Mouse (Mus musculus): ENCODE results near the gene Serpinb1b. TPM values are rescaled to one million over a fixed set of nuclear protein-coding genes. Genes with fewer than 3 reads are reported as not detected.
"Not testable (repeated sequence)": the region's sequence is repeated elsewhere in the genome, so short reads cannot be mapped to it uniquely, and the experiment has no call there.

The Serpinb1b gene
- polyA plus RNA-seq (2012; rRNA removed): 0.19 and 0.94 TPM in 2 replicates

DNA sequence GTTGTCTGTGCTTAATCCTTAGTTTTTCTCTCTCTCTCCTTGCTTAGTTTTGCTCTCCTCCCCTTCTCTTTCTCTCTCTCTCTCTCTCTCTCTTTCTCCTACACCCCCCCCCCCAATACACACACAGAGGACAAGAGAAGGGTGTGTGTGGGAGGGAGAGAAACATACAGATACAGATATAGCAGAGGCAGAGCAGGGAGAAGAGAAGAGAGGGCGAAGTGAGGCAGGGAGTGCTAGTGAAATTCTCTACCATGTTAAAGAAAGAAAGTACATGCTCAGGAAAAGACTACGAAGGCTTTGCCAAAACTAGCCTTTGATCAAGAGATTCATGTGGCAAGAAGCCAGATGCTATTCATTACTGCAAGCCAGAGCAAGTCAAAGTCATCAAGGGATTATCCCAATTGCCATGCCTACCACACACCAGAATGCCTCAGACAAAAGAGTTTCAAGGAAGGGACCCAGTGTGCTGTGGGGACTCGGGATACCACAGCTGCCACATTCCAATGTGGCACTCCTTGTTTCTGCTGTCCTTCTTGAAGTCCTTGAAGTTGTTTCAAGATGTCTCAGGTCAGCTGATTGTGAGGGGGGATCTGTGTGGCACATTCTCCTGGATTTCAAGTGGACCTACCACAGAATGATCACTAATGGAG, at the start of gene Serpinb1b:
TSS of gene Serpinb1b (plus strand) at position 520 of the 650 bp plus-strand sequence.
- no peak for DNase-seq (ENCODE audit: low read depth)

DNA sequence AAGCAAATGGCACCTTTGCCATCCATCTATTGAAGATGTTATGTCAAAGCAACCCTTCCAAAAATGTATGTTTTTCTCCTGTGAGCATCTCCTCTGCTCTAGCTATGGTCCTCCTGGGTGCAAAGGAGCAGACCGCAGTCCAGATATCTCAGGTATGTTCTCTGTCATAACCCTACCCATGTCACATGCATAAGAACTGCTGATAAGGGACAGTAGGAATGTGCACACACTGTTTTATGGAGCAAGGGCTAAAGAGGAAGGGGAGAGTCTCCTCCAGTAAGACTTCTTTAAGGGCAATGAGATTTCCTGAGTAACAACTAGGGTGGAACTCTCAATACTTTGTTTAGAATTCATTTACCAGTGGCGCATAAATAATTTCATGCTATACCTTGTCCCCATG, 48.9 kb upstream of the Serpinb1b start:
- not testable (repeated sequence) for DNase-seq (ENCODE audit: low read depth)

DNA sequence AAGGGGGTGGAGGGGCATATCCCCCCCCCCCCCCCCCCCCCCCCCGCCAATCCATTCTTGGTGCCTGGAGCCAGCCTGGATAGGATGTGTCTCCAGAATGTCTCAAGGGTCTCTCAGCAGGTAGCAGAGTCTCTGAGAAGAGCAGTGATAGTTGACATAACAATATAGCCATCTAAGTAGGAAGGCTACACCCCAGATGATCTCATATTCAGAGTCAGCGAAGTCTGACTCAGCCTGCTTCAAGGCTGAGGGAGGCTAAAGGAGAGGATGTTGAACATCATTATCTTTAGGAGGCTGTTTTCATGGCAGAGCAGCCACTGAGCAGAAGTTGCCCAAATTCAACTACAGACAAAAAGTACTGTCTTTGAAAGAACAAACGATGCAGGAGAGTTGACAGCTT, 48.1 kb upstream of the Serpinb1b start:
- DNase-seq (ENCODE audit: low read depth): no peak

DNA sequence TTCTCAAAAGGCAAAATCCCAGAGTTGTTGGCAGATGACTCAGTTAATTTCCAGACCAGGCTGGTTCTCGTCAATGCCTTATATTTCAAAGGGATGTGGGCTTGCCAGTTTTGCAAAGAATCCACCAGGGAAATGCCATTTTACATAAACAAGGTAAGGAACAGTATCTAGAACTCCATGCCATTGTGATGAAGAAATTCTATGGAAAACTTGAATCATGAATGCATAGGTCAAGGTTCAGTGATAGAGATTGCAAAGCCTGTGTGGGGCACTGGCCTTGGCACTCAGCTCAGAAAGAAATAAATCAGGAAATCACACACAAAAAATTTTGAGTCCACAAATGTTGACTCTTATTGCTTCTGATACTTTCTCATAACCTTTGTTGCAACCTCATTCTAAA, 42.9 kb upstream of the Serpinb1b start:
- DNase-seq (ENCODE audit: low read depth): no peak

DNA sequence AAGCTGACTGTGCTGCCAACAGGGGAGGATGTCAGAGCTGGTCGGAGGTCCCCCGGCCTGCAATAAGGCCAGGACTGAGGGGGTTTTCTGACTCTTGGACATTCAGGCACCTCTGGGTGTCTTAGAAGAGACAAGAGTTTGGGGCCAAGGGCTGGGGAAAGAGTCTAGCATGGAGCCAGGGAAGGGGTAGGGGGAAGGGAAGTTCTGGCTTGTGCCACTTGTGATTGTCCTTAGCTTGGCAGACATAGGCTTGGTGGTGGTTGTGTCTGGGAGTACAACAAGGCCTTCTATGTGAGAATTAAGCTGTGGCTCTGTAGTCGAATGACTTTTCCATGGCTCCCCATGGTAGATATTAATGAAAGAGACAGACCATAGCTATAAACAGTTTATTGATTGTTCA, 34.8 kb upstream of the Serpinb1b start:
- DNase-seq (ENCODE audit: low read depth): no peak

DNA sequence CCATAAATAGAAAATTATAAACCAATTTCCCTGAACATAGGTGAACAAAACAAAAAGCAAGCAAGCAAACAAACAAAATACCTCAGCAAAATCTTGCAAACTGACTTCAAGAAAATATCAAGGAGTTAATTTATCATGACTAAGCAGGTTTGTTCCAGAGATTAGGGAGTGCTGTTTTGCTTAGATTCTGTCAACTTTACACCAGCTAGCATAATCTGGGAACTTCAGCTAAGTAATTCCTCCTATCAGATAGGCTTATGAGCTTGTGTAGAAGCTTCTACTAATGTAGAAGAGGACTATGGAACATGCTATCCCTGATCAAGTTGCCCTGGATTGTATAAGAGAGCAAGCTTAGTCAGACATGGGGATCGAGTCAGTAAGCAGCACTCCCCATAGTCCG, 31.1 kb upstream of the Serpinb1b start:
- no peak for DNase-seq (ENCODE audit: low read depth)

DNA sequence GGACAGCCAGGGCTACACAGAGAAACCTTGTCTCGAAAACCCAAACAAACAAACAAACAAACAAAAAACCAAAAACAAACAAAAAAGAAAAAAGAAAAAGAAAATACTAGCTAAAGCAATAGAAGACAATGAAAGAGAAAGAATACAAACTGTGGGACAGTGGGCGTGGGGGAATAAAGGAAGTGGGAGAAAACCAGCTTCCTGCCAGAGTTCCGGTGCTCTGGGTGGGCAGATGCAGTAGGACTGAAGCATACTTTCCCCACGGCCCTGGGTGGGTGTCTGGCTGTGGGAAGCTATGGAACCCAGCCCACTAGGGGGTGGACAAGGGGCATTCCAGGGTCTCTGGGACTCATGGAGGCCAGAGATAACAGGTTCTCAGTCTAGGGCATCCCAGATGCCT, 30.2 kb upstream of the Serpinb1b start:
- no peak for DNase-seq (ENCODE audit: low read depth)

DNA sequence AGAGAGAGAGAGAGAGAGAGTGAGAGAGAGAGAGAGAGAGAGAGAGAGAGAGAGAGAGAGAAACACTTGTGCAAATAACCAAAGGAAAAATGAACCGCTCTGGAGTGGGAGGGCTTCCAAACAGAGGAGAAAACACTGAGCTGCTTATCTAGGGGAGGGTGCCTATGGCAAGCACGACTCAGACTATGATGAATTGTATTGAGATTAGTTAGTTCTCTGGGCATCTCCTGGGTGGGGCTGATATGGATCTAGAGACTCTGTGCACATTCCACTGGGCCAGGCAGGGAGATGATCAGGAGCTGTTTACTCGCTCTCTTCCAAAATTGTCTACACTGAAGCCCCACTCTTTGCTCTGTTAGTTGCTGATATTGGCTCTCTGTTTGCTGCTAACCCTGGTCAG, 26.7 kb upstream of the Serpinb1b start:
- no peak for DNase-seq (ENCODE audit: low read depth)

DNA sequence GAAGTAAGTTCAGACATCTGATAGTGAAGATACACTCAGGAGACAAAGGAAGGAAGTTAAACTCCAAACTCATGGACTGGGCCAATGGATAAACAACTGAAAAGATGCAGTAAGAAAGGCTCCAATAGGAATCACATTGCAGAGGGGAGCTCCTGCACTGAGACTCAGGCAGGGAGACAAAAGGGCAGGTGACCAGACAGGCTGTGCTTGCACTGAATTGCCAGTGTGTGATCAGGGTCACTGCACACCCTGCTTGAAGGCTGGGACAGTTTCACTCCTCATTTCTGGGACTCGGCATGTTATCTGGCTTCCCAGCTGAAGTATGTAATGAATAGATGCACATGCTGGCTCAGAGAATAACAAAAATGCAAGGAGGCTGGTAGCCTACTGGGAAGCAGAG, 15.3 kb upstream of the Serpinb1b start:
- DNase-seq (ENCODE audit: low read depth): no peak

DNA sequence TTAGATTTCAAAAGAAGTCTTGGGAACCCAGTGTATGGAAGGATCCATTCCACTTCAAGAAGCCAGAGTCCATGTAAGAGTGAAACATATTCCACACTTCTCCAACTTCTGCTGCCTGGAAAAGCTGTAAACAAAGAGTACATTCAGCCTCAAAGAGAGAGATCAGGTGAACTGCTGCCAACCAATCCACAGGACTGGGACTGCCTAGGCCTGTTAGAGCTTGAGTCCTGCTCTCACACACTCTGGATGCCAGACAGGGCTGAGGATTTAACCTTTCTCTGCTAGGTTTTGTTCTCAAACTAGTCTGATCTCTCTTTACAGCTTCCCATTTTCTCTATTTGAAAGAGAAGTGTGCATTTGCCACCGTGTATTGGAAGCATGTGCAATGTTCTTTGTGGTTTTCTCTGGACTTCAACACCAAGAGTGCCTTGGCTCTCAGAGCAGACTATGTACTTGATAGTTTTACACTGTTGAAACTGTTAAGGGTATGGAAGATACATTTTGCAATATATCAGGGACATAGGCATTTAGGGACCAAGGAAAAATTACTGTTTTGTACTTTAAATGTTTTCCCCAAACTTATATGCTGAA, 10.9 kb upstream of the Serpinb1b start:
- DNase-seq (ENCODE audit: low read depth): no peak

DNA sequence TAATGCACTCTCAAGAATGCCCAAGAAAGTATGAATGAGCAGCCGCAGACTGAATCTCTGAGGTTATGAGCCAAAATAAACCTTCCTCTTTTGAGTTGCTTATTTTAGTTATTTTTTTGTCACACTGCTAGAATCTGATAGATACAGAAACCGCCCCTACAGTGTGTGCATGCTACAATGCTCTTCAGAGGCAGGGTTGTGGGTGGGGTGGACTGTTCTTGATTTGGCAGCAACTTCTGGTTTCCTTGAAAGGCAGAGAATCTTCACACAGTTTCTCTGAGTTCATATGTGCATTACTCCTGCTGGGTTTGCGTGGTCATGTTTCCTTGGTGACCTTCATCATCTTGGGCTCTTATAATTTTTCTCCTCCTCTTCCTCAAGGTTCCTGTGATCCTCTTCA, 10.2 kb upstream of the Serpinb1b start:
- DNase-seq (ENCODE audit: low read depth): no peak

DNA sequence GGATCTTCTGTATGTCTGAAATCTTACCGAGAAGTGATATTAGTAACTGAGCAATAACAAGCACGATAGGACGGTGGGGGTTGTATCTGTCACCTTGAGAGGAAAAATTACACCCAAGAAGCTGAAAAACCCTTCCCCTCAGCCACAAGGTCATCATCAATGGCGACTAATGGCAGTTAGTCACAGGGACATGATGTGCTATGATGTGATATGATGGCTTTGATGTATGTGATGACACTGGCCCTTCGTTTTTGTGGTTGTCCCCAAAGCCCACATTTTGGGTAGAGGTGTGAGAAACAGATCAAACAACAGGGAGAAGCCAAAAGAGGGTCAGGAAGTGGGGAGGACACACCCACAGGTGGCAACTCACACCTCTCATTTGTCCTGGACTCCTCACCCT, 6.6 kb upstream of the Serpinb1b start:
- DNase-seq (ENCODE audit: low read depth): no peak

DNA sequence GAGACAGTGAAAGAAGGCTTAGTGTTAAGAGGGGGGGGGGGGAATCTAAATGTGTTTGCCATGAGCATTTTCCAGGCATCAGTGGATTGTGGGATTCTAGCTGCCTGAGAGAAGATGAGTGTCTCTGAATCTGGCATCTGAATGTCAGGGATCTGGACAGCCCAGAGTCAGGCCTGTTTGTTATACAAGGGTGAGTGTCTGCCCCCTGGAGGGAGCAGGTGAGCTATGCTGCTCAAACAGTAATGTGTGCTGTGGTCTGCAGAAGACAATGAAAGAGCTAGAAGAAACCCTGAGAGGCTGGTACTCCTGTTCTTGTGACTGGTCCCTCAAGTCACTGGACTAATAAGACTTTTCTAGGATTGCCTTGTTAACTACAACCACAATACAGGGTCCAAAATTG, 4.3 kb upstream of the Serpinb1b start:
- DNase-seq (ENCODE audit: low read depth): no peak

DNA sequence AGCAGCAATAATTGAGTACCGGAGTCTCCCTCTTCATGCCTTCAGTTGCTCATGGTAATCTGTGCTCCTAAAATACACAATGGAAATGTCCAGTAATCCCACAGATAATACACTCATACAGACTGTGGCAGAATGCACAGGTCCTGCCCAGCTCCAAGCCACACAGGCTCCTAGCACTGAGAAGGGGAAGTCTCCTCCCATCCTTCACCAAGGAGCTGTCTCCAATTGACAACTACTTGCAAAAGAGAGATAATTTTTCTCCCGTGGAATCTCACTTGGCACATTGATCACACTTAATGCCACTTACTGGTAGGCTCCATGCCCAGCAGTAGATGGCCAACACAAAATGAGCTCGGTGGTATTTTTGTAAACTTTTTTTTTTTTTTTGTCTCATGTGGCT, 2.1 kb upstream of the Serpinb1b start:
- no peak for DNase-seq (ENCODE audit: low read depth)

DNA sequence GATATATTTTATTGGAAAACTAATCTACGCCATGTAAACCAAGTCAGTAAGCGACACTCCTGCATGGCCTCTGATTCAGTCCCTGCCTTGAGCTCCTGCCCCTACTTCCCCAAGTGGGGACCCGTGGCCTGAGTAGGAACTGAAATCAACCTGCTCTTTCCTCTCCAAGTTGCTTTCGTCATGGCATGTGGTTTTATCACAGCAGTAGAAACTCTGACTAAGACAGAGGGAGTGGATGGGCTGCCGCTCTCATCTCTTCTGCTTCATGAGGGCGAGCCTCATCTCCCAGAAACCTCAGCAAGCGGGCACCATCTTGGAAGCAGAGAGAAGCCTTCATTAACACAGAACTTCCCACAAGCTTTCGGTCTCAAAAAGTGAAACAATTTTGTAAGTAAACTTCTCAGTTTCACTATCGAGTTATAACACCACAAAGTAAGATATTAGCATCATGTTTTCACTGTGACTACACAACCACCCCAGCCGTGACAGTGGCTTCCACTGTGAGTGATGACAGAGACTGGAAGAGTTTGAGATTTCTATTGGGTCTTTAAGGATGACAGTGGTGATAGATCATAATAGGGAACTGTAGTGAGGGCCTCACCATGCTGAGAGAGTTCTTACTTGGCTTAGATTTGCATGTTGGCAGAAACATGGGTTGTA, 1.2 kb upstream of the Serpinb1b start:
- no peak for DNase-seq (ENCODE audit: low read depth)

DNA sequence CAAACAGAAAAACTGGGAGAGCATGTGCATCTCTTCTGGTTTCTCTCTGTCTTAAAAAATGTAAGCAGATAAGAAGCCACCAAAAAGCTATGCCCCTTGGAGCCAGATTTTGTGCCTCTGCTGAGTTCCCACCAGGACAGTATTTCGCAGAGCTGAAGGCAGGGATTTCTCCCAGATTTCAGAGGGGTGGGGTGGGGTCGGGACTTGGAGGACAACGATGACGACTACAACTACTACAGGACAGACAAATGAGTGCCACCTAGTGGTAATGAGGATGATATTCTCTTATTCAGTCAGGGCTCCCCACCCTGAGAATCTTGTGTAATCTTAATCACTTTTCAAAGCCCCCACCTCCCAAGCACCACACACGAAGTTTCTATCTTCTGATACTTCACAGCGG, 1.0 kb downstream of the Serpinb1b start:
- DNase-seq (ENCODE audit: low read depth): no peak

DNA sequence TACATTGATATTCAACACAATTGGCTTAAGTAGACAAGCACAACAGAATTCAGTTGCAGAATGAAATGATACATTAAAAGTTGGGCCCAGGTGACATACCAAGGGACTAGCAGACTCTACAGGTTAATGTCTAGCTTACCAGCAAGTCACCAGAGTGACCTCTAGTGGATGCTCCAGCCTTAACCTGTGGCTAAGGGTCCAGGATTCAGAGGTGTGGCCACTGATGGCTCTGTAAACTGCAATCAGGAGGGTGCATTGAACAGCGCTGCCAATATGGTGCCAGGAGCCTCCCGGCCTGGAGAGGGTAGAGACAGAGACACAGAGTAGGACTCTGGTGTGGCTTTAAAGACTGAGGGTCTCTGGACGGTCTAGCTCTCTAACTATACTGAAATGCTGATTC, 2.0 kb downstream of the Serpinb1b start:
- DNase-seq (ENCODE audit: low read depth): no peak

DNA sequence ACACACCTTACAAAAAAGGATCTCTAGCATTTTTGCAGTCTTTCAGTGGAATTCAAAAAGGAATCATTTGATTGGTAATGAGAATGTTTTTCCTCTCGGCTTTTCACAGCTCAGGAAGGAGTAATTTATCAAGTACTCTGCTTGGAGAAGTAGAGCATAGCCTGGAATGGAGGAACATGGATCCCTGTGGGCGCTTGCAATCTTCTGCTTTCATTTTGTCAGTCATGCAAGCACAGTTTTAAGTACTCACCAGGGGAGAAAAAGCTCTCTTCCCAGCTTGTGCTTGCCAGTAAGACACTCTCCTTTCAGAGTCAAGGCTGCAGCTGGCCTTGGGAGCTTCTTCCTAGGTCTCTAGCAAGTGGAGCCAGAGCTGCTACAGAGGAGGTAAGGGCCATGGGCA, 5.5 kb downstream of the Serpinb1b start:
- DNase-seq (ENCODE audit: low read depth): no peak

DNA sequence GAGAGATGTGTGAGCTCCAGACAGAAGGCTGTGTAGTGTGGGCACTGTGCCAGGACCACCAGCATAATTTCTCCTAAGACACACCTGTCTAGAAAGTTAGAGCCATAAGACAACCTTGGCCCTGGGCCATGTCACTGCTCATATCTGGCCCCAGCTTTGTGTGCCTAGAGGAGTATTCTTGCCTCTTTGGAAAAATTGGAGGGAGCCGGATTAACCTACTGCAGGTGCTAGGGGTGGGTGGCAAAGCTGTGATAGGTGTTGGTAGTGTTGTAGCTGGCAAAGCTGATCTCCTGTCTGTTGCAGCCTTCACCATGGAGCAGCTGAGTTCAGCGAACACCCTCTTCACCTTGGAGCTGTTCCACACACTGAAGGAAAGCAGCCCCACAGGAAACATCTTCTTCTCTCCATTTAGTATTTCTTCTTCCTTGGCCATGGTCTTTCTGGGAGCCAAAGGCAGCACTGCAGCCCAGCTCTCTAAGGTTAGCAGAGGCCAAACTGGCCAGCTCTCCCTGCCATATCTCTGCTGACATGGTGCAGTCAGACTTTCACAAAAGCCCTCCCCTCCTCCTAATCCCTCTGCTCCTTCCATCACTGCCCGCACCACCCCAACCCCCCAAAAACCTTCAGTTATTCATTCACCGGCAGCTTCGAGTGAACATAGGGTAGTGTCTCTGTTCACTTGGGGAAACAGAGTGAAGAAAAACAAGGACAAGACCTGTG, 6.8 kb downstream of the Serpinb1b start:
- no peak for DNase-seq (ENCODE audit: low read depth)

DNA sequence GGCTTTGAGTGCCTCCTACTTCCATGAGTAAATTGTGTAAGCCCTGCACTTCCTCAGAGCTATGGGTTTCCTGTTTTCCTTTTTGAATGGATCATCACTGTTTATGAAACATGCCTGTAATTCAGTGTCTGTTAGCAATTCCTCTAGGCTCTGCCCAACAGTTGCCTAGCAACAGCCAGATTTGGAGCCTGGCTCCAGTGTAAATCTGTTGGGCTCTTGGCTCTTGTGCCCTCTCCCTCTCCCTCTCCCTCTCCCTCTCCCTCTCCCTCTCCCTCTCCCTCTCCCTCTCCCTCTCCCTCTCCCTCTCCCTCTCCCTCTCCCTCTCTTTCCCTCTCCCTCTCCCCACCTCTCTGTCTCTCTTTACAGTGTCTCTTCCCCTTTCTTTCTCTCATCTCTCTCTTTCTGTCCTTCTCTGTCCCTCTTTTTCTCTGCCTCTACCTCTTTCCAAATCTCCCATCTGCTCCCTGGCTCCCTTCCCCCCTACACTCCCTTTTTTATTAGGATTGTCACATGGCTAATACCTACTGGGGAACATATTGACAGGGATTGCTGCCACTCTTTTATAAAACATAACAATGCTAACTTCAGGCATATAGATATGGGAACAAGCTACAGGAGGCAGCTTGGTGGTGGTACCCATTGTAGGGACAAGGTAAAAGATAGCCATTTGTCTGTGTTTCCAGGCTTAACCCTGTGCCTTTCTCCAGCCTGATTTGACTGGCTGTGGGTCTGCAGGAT, 7.5 kb downstream of the Serpinb1b start:
- DNase-seq (ENCODE audit: low read depth): no peak

DNA sequence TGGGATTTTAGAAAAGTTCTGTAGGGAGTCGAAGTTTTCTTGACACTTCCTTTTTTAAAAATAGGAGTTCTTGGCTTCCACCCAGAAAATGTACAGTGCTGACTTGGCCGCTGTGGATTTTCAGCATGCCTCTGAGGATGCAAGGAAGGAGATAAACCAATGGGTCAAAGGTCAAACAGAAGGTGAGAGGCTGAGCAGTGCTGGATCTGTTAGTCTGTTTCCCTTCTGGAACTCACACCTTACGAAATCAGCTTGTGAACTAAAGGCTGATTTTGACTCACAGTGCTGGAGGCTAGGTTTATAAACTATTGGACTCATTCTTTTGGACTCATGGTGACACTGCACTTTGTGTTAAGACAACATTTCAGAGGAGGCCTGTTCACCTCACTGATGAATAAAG, 11.2 kb downstream of the Serpinb1b start:
- no peak for DNase-seq (ENCODE audit: low read depth)

DNA sequence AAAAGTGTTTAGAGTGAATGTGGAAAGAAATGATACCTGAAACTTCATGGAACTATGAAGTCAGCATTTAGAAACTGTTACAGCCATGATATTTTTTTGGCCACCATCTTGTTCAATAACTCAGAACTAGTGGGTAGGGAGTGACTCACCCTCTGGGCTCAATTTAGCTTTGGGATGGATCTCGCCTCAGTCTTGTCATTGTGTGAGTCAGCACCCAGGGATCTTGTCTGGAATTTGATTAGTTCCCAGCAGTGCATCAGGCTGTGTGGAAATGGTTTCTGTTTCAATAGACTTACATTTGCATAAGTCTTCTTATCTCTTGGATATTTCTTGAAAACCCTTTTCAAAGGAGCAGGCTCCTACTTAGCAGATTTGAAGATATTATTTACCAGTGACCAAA, 12.2 kb downstream of the Serpinb1b start:
- no peak for DNase-seq (ENCODE audit: low read depth)
